Mouse (Mus musculus) bone marrow, adult 2 months (tissue): ENCODE results near the gene Cspg5. TPM values are rescaled to one million over a fixed set of nuclear protein-coding genes. Genes with fewer than 3 reads are reported as not detected.

Experiments
- H3K27ac ChIP-seq: fragments of 200-500 bp; 2 replicates; pipeline ENCODE4 v1.5.1; 2012; ENCODE audit warnings: low read depth, mild to moderate bottlenecking, control low read depth, inconsistent platforms, low read length; ENCODE audit not compliant: control insufficient read depth, poor library complexity, insufficient read depth
- H3K4me1 ChIP-seq: fragments of 200-500 bp; 2 replicates; pipeline ENCODE4 v1.6.1; 2011; ENCODE audit warnings: low read length; ENCODE audit not compliant: control insufficient read depth, insufficient read depth
- H3K4me3 ChIP-seq: fragments of 200-500 bp; replicated peaks from 2 replicates; pipeline ENCODE3; 2011; ENCODE audit warnings: mild to moderate bottlenecking, low read depth, low read length, control low read depth; ENCODE audit not compliant: control insufficient read depth
- CTCF ChIP-seq: fragments of 200-500 bp; IDR thresholded peaks from 2 replicates; pipeline ENCODE4 v1.5.1; 2011; ENCODE audit warnings: low read length, control low read depth; ENCODE audit not compliant: control insufficient read depth, insufficient read depth
- POLR2A ChIP-seq: fragments of 200-500 bp; IDR thresholded peaks from 2 replicates; pipeline ENCODE4 v1.6.1; 2011; ENCODE audit warnings: low read depth, mild to moderate bottlenecking, control low read depth, low read length, borderline replicate concordance; ENCODE audit not compliant: control insufficient read depth
- WGBS: fragments of 180-500 bp; shearing (Covaris S2); methylation state at CpG from one replicate; pipeline ENCODE4 v1.1.7; 2018; 5-methylcytosine and 5-hydroxymethylcytosine counted together
- polyA plus RNA-seq: library from polyadenylated mRNA; stranded (reverse); fragments of >200 nt; gene quantifications from 2 replicates; pipeline ENCODE4 v1.2.4, GENCODE M21; 2011; ENCODE audit warnings: low replicate concordance; ENCODE audit not compliant: missing spikeins, insufficient read depth, insufficient read length

The Cspg5 gene
- polyA plus RNA-seq, 1 experiment = 2.5 TPM

- no peaks in the 10 kb centered on the region for H3K4me1 ChIP-seq
- no peak overlapping the region for H3K4me3 ChIP-seq
- H3K27ac ChIP-seq = no peak overlapping the region
- no peak for TF ChIP-seq CTCF
- TF ChIP-seq POLR2A = no peak
- WGBS = 86% methylated on average over 9 of the region's 9 CpGs
Observed at GRCm38 (mm10) chr9:110264991-110265390, 21.4 kb downstream of the Cspg5 start.

- TF ChIP-seq POLR2A = no peak
- TF ChIP-seq CTCF = no peak
- H3K27ac ChIP-seq = no peak overlapping the region
- no peak overlapping the region for H3K4me3 ChIP-seq
- H3K4me1 ChIP-seq = no peaks in the 10 kb centered on the region
- WGBS = 89% methylated on average over 10 of the region's 10 CpGs
Observed at GRCm38 (mm10) chr9:110268416-110268815, 24.8 kb downstream of the Cspg5 start.

- Histone ChIP-seq H3K4me1 (no peaks in the 10 kb centered on the region), H3K27ac (no peak overlapping the region), H3K4me3 (no peak overlapping the region)
- TF ChIP-seq CTCF = no peak
- no peak for TF ChIP-seq POLR2A
- 84% methylated on average over 3 of the region's 3 CpGs for WGBS
Observed at GRCm38 (mm10) chr9:110272330-110272729, 28.7 kb downstream of the Cspg5 start.

GRCm38 (mm10) chr9:110273507-110273906, 29.9 kb downstream of the Cspg5 start:
- 47% methylated on average over 4 of the region's 4 CpGs for WGBS
- Histone ChIP-seq H3K27ac (no peak overlapping the region), H3K4me1 (no peaks in the 10 kb centered on the region), H3K4me3 (no peak overlapping the region)
- no peak for TF ChIP-seq CTCF

- TF ChIP-seq CTCF (no peak), POLR2A (no peak)
- 78% methylated on average over 5 of the region's 5 CpGs for WGBS
- Histone ChIP-seq H3K4me3 (no peak overlapping the region), H3K4me1 (no peaks in the 10 kb centered on the region), H3K27ac (no peak overlapping the region)
Observed at GRCm38 (mm10) chr9:110275882-110276281, 32.3 kb downstream of the Cspg5 start.

- no peak overlapping the region for H3K27ac ChIP-seq
- 68% methylated on average over 8 of the region's 8 CpGs for WGBS
- H3K4me1 ChIP-seq = no peaks in the 10 kb centered on the region
- TF ChIP-seq CTCF (no peak), POLR2A (no peak)
- H3K4me3 ChIP-seq = no peak overlapping the region
Observed at GRCm38 (mm10) chr9:110277431-110277881, 33.9 kb downstream of the Cspg5 start.

- WGBS = 83% methylated on average over 10 of the region's 10 CpGs
- H3K4me3 ChIP-seq = no peak overlapping the region
- TF ChIP-seq POLR2A = no peak
- no peak for TF ChIP-seq CTCF
- no peaks in the 10 kb centered on the region for H3K4me1 ChIP-seq
- H3K27ac ChIP-seq = no peak overlapping the region
Observed at GRCm38 (mm10) chr9:110284075-110284697, 40.6 kb downstream of the Cspg5 start.

- H3K27ac ChIP-seq = no peak overlapping the region
- WGBS = 81% methylated on average over 7 of the region's 7 CpGs
- H3K4me3 ChIP-seq = no peak overlapping the region
- TF ChIP-seq POLR2A (no peak), CTCF (no peak)
- no peaks in the 10 kb centered on the region for H3K4me1 ChIP-seq
Observed at GRCm38 (mm10) chr9:110287321-110287924, 43.8 kb downstream of the Cspg5 start.
